Mouse (Mus musculus) intestine, embryonic 15.5 days (tissue): Measurements from ENCODE around the gene Ncoa5. TPM values are rescaled to one million over a fixed set of nuclear protein-coding genes. Genes with fewer than 3 reads are reported as not detected.

ENCODE experiments used
- ATAC-seq: fragments of 200-750 bp; cut with Nextera tagmentation; 2 replicates; pipeline ENCODE4 v1.8.0; 2017; ENCODE audit warnings: moderate TSS enrichment, moderate library complexity
- H3K27ac ChIP-seq: fragments of 300-500 bp; sonication (generic); 2 replicates; pipeline ENCODE4 v1.5.1; 2015; ENCODE audit warnings: mild to moderate bottlenecking, inconsistent platforms
- H3K27me3 ChIP-seq: fragments of 300-500 bp; sonication (generic); replicated peaks from 2 replicates; pipeline ENCODE4 v1.6.1; 2015; ENCODE audit warnings: inconsistent platforms
- H3K36me3 ChIP-seq: fragments of 300-500 bp; sonication (generic); 2 replicates; pipeline ENCODE4 v1.6.1; 2015; ENCODE audit warnings: inconsistent platforms
- H3K4me1 ChIP-seq: fragments of 300-500 bp; sonication (generic); replicated peaks from 2 replicates; pipeline ENCODE4 v1.6.1; 2015; ENCODE audit warnings: inconsistent platforms
- H3K4me2 ChIP-seq: fragments of 300-500 bp; sonication (generic); replicated peaks from 2 replicates; pipeline ENCODE4 v1.6.1; 2015; ENCODE audit warnings: mild to moderate bottlenecking, inconsistent platforms
- H3K4me3 ChIP-seq: fragments of 300-500 bp; sonication (generic); replicated peaks from 2 replicates; pipeline ENCODE4 v1.5.1; 2015; ENCODE audit warnings: inconsistent platforms
- H3K9ac ChIP-seq: fragments of 300-500 bp; sonication (generic); 2 replicates; pipeline ENCODE4 v1.6.1; 2015; ENCODE audit warnings: inconsistent platforms
- H3K9me3 ChIP-seq: fragments of 300-500 bp; sonication (generic); 2 replicates; pipeline ENCODE4 v1.6.1; 2016; ENCODE audit warnings: inconsistent platforms
- WGBS: fragments of 180-500 bp; shearing (Covaris S2); methylation state at CpG from one replicate; pipeline ENCODE4 v1.1.7; 2015; 5-methylcytosine and 5-hydroxymethylcytosine counted together
- polyA plus RNA-seq: library from polyadenylated mRNA; unstranded; fragments of >200 nt; fragmentation: Nextera tagmentation; extraction: Ambion mirVana; gene quantifications from 2 replicates; pipeline ENCODE4 v1.2.1, GENCODE M21; 2015

Ncoa5 gene
- polyA plus RNA-seq, 1 experiment from 2014 or later = 48.8 TPM

GRCm38 (mm10) chr2:164975611-164976010, 59.1 kb downstream of the Ncoa5 start:
- Histone ChIP-seq H3K4me3 (no peak overlapping the region), H3K36me3 (no peaks in the 10 kb centered on the region)
- whole genome bisulfite sequencing = 80% methylated on average over 6 of the region's 6 CpGs

GRCm38 (mm10) chr2:164972646-164973045, 62.0 kb downstream of the Ncoa5 start:
- no peaks in the 10 kb centered on the region for H3K36me3 ChIP-seq
- H3K9me3 ChIP-seq = no peaks in the 10 kb centered on the region
- no peak for ATAC-seq
- no peak overlapping the region for H3K9ac ChIP-seq
- H3K27me3 ChIP-seq = peaks cover 51% of the 10 kb centered on the region
- no peak overlapping the region for H3K4me2 ChIP-seq
- 67% methylated on average over 5 of the region's 5 CpGs for WGBS
- H3K4me1 ChIP-seq = peaks cover 16% of the 10 kb centered on the region
- H3K4me3 ChIP-seq = no peak overlapping the region
- H3K27ac ChIP-seq = no peak overlapping the region

More at GRCm38 (mm10) chr2:164975611-164976010, 59.1 kb downstream of the Ncoa5 start:
- H3K9me3 ChIP-seq = no peaks in the 10 kb centered on the region
- peaks cover 5% of the 10 kb centered on the region; the same call in 1 of the 2 replicates for H3K4me1 ChIP-seq
- no peak overlapping the region for H3K27ac ChIP-seq
- no peak overlapping the region for H3K4me2 ChIP-seq
- ATAC-seq = no peak
- H3K9ac ChIP-seq = no peak overlapping the region
- peaks cover 21% of the 10 kb centered on the region for H3K27me3 ChIP-seq

- H3K4me2 ChIP-seq = peak overlapping the region; percentile 34; the same call in 1 of the 2 replicates
- ATAC-seq = 0 out of 2 replicates have a peak, but pooled peaks have one; percentile 17
- WGBS = 1% methylated on average over 42 of the region's 42 CpGs
Observed at GRCm38 (mm10) chr2:164970631-164971196, 64.0 kb downstream of the Ncoa5 start.

GRCm38 (mm10) chr2:164969348-164969781, 65.3 kb downstream of the Ncoa5 start:
- no peak overlapping the region for H3K4me2 ChIP-seq
- no peak overlapping the region for H3K4me3 ChIP-seq
- WGBS = 7% methylated on average over 21 of the region's 21 CpGs
- peaks cover 17% of the 10 kb centered on the region for H3K4me1 ChIP-seq
- no peak overlapping the region for H3K9ac ChIP-seq
- no peak for ATAC-seq
- H3K36me3 ChIP-seq = no peaks in the 10 kb centered on the region
- no peak overlapping the region for H3K27ac ChIP-seq
- H3K9me3 ChIP-seq = no peaks in the 10 kb centered on the region
- peaks cover 70% of the 10 kb centered on the region for H3K27me3 ChIP-seq

More at GRCm38 (mm10) chr2:164970631-164971196, 64.0 kb downstream of the Ncoa5 start:
- Histone ChIP-seq H3K36me3 (no peaks in the 10 kb centered on the region), H3K4me3 (peak overlapping the region; percentile 9; the same call in 1 of the 2 replicates), H3K9ac (no peak overlapping the region), H3K27ac (no peak overlapping the region), H3K4me1 (peaks cover 17% of the 10 kb centered on the region), H3K9me3 (no peaks in the 10 kb centered on the region), H3K27me3 (peaks cover 66% of the 10 kb centered on the region)

- Histone ChIP-seq H3K4me2 (peak overlapping the region; percentile 60), H3K4me3 (peak overlapping the region; percentile 27), H3K27me3 (peaks cover 70% of the 10 kb centered on the region), H3K36me3 (no peaks in the 10 kb centered on the region), H3K4me1 (peaks cover 17% of the 10 kb centered on the region), H3K27ac (no peak overlapping the region), H3K9me3 (no peaks in the 10 kb centered on the region), H3K9ac (no peak overlapping the region)
- ATAC-seq = peak; percentile 83
- under 1% methylated on average over 28 of the region's 29 CpGs for WGBS
Observed at GRCm38 (mm10) chr2:164968451-164968851, 66.2 kb downstream of the Ncoa5 start.

- no peaks in the 10 kb centered on the region for H3K9me3 ChIP-seq
- peak; percentile 34; the same call in 1 of the 2 replicates for ATAC-seq
- no peak overlapping the region for H3K27ac ChIP-seq
- H3K4me1 ChIP-seq = peaks cover 17% of the 10 kb centered on the region
- H3K9ac ChIP-seq = no peak overlapping the region
- 3% methylated on average over 63 of the region's 65 CpGs for WGBS
- peak overlapping the region; percentile 60 for H3K4me2 ChIP-seq
- H3K4me3 ChIP-seq = peak overlapping the region; percentile 27
- H3K36me3 ChIP-seq = no peaks in the 10 kb centered on the region
- peaks cover 68% of the 10 kb centered on the region for H3K27me3 ChIP-seq
Observed at GRCm38 (mm10) chr2:164967761-164968440, 66.8 kb downstream of the Ncoa5 start.

- Histone ChIP-seq H3K4me2 (no peak overlapping the region), H3K27me3 (peaks cover 64% of the 10 kb centered on the region), H3K9ac (no peak overlapping the region), H3K27ac (no peak overlapping the region), H3K36me3 (no peaks in the 10 kb centered on the region), H3K4me1 (peaks cover 17% of the 10 kb centered on the region), H3K9me3 (no peaks in the 10 kb centered on the region), H3K4me3 (no peak overlapping the region)
- 17% methylated on average over 6 of the region's 6 CpGs for WGBS
- ATAC-seq = no peak
Observed at GRCm38 (mm10) chr2:164967193-164967592, 67.5 kb downstream of the Ncoa5 start.

- 19% methylated on average over 8 of the region's 8 CpGs for WGBS
- Histone ChIP-seq H3K4me1 (peaks cover 18% of the 10 kb centered on the region), H3K9me3 (no peaks in the 10 kb centered on the region), H3K27ac (no peak overlapping the region), H3K36me3 (no peaks in the 10 kb centered on the region), H3K9ac (no peak overlapping the region), H3K4me3 (no peak overlapping the region), H3K27me3 (peaks cover 57% of the 10 kb centered on the region), H3K4me2 (no peak overlapping the region)
- ATAC-seq = no peak
Observed at GRCm38 (mm10) chr2:164966381-164966780, 68.3 kb downstream of the Ncoa5 start.

- WGBS = 94% methylated on average over 1 of the region's 1 CpGs
- Histone ChIP-seq H3K4me3 (no peak overlapping the region), H3K36me3 (no peaks in the 10 kb centered on the region), H3K9me3 (no peaks in the 10 kb centered on the region), H3K27ac (no peak overlapping the region), H3K4me1 (peaks cover 17% of the 10 kb centered on the region), H3K9ac (no peak overlapping the region), H3K27me3 (peaks cover 43% of the 10 kb centered on the region), H3K4me2 (no peak overlapping the region)
- ATAC-seq = no peak
Observed at GRCm38 (mm10) chr2:164964981-164965380, 69.7 kb downstream of the Ncoa5 start.

GRCm38 (mm10) chr2:164964242-164964894, 70.3 kb downstream of the Ncoa5 start:
- Histone ChIP-seq H3K9ac (no peak overlapping the region), H3K27ac (no peak overlapping the region), H3K4me3 (no peak overlapping the region), H3K36me3 (no peaks in the 10 kb centered on the region), H3K27me3 (peaks cover 37% of the 10 kb centered on the region), H3K4me1 (peaks cover 17% of the 10 kb centered on the region), H3K9me3 (no peaks in the 10 kb centered on the region), H3K4me2 (no peak overlapping the region)
- ATAC-seq = no peak
- 52% methylated on average over 9 of the region's 9 CpGs for WGBS

GRCm38 (mm10) chr2:164962183-164962580, 72.5 kb downstream of the Ncoa5 start:
- H3K9me3 ChIP-seq = no peaks in the 10 kb centered on the region
- H3K9ac ChIP-seq = no peak overlapping the region
- 47% methylated on average over 7 of the region's 7 CpGs for WGBS
- H3K4me2 ChIP-seq = no peak overlapping the region
- no peak overlapping the region for H3K27ac ChIP-seq
- ATAC-seq = no peak
- no peak overlapping the region for H3K4me3 ChIP-seq
- peaks cover 15% of the 10 kb centered on the region for H3K27me3 ChIP-seq
- H3K4me1 ChIP-seq = peaks cover 9% of the 10 kb centered on the region; the same call in 1 of the 2 replicates
- H3K36me3 ChIP-seq = no peaks in the 10 kb centered on the region

GRCm38 (mm10) chr2:164961506-164962182, 73.0 kb downstream of the Ncoa5 start:
- Histone ChIP-seq H3K27me3 (peaks cover 10% of the 10 kb centered on the region), H3K4me2 (peak overlapping the region; percentile 70), H3K4me1 (peaks cover 9% of the 10 kb centered on the region; the same call in 1 of the 2 replicates), H3K4me3 (no peak overlapping the region), H3K9me3 (no peaks in the 10 kb centered on the region), H3K36me3 (no peaks in the 10 kb centered on the region), H3K27ac (no peak overlapping the region), H3K9ac (no peak overlapping the region)
- peak; percentile 30; the same call in 1 of the 2 replicates for ATAC-seq
- WGBS = 11% methylated on average over 17 of the region's 17 CpGs
